Mouse (Mus musculus): Measurements from ENCODE around the gene Fam84b.
"Not testable (repeated sequence)": the region's sequence is repeated elsewhere in the genome, so short reads cannot be mapped to it uniquely, and the experiment has no call there.

Gene Fam84b

DNA sequence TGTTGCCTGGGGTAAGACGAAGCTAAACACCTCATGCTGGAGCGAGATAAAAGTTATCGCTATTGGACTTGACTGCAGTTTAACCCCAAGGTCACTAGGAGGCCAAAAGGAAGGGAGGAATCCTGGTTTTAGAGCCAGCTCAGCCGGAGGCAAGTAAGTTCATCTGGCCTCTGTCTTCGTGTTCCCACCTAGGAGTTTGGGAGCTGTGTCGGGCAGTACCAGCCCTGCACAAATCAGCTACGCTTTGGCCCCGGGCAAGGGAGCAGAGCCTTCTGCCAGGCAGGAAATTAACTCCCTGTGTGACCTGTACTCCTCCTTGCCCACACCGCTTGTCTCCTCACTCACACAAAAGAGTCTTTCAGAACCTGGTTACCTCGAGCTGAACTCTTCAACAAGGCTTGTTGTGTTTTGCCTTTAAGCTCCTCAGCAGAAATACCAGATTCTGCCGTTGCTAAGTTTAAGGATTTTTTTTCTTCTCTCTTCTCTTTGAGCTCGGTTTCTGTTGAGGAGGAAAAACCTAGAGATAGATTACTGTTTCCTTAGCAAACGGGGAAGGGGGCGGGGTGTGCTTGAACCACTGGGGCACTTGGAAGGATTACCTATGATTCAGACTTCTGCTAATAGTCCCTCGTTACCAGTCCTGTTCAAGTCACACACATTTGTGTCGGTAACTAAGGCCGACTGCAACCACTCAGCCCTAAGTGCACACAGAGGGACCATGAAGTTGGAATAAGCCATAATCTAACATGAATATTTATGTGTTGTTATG is at the start of gene Fam84b:
TSS of gene Fam84b (minus strand) at position 548 of the 769 bp plus-strand sequence.
- DNase-seq, result no peak

DNA sequence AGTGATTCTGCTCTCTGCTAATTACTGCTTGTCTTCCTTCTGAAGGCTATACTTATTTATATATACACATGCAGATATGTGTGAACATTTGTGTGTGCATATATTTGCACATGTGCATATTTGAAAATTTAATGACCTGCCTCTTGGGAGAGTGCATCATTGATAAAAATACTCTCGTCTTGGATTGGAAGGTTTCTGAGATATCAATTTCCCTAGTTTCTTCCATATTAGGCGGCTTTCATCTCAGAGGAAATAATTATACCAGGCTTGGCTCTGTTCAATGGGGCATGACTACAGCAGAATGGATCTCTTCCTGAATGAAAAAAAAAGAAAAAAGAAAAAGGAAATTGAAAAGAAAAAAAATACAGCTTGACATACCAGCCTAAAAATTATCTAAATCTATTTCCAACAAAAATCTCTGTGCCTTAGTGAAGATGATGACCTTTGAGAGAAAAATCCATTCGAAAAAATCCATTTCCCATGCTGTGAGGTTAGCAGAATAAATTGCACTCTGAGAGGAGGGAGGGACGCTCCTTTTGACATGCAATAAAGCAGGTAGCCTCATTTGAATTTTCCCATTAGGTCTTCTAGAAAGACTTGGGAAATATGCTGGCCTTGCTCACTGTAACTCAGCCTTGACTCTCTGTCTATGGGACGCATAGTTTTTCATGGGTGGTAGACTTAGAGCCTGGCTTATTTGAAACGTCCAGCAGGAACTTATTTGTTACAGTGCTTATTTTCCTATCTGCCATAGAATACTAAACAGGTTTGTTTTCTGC is 44.8 kb upstream of the Fam84b start:
- no peak for DNase-seq

DNA sequence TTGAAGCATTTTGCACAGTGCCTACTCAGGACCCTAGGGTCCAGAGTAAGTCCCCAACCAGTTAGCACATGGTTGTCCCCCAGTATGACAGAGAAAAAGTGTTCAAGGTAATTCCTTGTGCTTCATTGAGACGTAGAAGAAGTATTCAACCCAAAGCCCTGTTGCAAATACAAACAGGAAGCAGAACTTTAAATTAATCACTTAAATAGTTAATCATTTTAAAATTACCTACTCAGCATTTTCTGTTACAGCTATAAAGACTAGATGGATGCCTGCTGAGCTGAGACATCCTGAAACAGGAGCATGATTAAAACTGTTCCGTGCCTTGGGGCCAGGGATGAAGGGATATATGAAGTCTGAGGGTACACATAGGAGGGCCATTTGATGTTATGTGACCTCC is 42.5 kb upstream of the Fam84b start:
- DNase-seq, result no peak

DNA sequence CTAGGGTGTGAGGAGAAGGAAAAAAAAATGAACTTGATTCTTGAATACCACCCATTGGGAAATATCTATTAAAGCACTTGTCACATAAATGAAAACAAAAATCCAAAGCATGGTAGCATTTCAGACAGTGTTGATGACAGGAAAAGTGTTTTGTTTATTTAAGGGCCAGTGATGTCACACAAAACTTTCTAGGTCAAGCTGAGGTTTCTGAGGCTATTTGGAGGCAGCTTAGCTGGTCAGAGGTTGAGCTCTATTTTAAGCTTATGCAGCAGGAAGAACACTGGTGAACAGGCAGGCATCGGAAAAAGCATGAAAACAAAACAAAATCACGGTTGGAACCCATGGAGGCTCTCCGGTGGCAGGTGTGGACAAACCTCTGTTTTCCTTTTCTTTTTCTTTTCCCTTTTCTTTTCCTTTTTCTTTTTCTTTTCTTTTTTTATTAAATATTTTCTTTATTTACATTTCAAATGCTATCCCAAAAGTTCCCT is 39.4 kb upstream of the Fam84b start:
- peak; percentile 54 for DNase-seq

DNA sequence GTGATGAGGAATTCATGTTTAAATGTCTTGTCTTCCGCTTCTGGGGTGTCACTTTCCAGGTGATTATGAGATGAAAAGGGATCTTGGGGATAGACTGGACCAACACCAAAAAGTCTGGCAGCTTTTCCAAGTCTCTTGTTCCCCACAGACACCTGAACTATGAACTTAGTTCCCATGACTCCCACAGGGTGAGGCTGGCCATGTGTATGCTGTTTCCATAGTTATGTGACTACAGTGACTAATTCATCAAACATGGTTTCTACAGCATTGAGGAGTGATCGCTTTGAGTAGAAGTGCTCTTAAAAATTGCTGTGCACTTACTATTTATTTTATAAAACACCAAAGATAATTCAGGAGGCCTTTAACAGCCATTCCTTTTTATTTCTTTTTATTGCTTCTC is 35.1 kb upstream of the Fam84b start:
- no peak for DNase-seq

DNA sequence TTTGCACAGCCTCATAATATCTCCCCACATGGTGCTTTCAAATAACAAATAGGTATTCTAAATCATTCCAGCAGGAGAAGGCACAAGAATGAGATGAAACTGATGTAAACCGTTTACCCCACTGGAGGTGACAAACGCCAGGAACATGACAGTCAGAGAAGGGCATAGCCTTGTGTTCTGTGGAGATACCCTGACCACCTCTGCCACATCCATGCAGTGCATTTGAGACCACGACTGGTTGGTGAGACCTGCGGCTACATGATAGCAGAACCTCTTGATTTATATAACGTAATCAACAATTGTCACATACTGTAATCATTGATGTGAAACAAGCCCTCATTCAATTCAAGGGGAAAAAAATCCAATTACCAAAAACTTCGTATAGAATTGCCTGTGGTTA is 22.1 kb upstream of the Fam84b start:
- DNase-seq, result no peak

DNA sequence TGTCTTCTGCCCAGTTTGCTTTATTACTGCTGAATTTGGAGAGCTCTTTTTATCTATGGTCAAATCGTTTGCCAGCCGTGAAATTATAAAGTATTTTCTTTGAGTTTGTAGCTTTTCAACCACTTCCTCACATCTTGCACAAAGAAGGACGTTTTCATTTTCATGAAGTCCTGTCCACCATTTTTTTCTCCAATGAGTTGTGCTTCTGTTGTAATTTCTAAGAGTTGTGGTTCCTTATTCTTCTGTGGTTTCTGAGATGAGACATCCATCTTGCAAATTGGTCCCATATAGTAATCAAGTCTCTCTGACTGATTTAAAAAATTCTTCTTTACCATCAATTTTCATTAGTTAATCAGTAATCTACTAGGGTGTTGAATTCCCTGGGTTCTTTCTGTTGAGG is 8.8 kb upstream of the Fam84b start:
- no peak for DNase-seq

DNA sequence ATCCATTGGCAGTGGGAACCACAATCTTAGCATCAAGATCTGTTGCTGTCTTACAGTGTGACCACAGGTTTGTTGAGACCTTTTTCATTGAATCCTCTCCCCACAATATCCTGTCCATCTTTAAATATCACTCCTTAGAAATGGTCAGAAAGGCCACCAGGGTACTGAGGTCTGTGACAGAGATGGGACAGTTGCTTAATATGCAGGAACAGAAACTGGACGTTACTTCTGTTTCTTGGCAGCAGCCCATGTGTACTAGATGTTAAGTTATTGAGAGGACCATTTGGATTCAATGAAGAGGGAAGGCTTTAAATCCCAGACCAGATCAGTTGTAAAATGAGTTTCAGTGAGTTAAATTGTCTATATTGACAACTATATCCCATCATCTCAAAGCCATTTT is 1.5 kb upstream of the Fam84b start:
- no peak for DNase-seq

DNA sequence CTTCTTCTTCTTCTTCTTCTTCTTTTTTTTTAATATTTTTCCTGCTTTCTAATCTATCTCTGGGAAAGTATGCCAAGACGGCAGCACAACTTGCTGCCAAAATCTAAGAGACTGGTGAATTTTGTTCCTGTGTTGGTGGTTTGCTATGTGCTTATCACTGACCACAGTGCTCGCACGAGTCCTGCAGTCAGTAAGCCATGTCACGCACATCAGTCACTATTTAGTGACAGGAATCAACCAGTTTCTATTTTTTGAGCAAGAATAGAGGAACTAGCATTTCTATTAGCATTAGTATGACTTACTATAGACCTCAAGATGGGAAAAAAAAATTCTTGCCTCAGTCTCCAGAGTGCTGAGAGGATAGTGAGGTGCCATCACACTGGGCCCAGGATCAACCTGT is 573 bp upstream of the Fam84b start:
- no peak for DNase-seq

DNA sequence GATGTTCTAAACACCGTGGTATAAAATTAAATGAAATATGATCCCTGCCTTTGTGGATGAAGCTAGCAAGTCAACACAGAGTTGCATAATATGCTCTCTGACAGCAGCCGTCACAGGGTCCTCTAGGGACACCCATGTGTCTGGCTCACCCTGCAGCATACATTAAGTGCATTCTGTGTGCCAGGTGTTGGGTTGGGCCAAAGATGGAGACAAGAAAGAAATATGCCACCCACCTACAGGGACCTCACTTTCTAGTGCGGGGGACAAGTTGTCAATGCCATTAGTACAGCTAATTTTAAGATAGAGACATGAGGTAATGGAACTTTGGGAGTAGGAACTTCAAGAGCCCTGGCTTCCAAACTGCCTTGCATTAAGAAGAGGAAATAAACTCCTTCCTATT is 4.9 kb downstream of the Fam84b start:
- DNase-seq, result no peak

DNA sequence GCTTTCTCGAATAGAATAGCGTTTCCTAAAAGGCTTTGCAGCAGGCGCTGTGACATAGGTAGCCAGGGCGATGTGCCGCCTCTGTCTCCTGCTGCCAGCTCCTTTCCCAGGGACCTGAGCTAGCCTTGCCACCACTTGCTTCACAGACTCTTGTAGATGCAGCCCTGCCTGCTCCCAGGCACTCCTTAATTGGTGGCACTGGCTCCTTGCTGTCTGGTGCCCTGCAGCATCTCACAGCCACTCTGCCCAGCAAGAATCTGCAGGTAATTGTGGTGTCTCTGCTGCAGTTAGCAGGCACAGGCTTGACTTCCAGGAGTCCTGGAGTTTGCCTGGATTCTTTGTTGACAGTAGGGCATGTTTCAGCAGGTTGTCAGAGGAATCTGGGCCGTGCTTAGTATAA is 7.3 kb downstream of the Fam84b start:
- DNase-seq, result no peak

DNA sequence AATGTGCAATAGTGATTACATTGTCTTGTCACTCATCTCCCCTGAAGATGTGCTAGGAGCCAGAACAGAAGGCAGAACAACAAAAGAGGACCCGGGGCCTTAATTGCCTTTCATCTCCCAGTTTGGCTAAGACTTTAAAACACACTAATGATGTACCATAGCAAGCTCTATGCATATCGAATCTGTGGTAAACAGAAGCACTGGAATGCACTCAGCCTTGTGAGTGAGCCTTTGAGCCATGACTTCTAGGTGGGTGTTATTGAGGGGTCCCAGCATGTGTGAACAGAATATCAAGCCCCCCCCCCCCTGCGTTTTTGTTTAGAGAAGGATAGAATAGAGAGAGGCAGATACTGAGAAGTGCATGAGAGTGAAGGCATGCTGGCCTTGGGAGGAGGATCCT is 7.7 kb downstream of the Fam84b start:
- no peak for DNase-seq

DNA sequence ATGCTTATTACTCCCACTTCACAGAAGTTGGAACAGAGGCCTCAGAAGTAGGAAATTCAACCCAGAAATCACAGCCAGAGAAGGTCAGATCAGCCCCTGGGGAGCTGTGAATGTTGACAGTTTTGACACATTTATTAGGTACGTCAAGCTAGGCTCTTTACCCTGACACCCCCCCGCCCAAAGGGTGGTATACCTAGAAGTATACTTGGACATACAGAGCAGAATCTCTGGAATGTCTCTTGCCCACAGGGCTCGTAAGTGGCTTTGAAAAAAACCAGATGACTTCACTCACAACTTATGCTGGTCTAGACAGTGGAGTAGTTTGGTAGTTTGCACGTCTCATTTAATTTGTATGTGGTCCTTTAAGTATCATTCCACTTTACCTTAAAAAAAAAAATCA is 11.8 kb downstream of the Fam84b start:
- no peak for DNase-seq

DNA sequence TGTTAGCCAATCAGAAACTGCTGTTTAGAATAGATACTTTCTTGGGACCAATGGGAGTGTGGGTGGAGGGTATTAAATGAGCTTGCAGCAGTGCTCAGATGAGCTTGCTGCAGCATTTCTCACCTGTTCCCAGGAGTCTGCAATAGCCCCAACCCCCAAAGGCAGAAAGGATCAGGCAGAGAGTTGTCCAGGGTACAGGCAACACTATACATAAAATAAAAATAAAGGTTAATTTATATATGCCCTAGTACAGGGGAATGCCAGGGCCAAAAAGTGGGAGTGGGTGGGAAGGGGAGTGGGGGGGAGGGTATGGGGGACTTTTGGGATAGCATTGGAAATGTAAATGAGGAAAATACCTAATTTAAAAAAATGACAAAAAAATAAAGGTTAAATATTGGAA is 12.3 kb downstream of the Fam84b start:
- DNase-seq, result not testable (repeated sequence)

DNA sequence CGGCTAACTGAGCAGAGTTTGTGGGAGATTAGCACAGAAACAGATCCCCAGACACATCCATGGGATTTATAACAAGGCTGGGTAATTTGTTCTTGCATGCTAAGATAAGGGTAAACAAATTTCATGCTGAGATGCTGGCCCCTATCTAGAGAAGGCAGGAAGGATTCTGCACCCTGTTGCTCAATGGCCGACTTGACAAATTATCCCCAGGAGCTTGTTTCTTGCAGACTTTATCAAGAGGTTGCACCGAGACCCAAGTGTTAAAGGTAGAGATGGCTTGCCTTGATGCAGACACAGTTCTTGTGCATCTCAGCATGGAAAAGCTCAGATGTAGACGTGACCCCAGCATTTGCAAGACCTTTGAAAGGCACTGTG is 13.3 kb downstream of the Fam84b start:
- no peak for DNase-seq

DNA sequence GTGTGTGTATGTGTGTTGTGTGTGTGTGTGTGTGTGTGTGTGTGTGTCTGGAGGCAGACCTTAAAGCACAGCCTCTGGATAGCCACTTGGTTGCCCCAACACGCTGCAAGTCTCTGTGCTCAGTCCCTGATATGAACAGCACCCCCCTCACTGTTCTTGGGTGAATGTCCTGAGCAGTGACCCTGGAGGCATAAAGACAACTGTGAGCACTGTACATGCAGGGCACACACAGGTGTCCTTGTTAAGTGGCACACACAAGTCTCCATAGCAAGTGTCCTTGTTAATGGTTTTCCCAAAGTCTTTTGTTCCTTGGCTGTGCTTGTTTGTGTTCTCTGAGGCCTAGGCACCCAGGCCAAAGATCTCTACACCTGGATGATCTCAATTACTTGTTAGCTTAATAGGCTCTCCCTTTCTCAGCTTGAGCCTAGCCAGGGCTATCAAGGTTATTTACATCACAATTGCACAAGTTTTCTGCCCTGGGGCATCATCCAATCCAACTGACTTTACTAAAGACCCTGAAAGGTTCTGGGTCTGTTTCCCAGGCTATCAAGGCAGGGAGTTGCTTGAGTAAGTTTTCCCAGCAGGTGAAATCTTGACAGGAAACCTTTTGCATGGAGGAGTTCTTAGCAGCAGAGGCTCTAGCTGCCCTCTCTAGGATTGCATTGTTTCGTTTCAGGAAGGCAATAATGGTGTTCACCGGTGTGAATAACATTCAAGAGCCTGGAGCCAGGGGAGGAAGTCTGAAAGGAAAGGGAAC is 13.9 kb downstream of the Fam84b start:
- no peak for DNase-seq

DNA sequence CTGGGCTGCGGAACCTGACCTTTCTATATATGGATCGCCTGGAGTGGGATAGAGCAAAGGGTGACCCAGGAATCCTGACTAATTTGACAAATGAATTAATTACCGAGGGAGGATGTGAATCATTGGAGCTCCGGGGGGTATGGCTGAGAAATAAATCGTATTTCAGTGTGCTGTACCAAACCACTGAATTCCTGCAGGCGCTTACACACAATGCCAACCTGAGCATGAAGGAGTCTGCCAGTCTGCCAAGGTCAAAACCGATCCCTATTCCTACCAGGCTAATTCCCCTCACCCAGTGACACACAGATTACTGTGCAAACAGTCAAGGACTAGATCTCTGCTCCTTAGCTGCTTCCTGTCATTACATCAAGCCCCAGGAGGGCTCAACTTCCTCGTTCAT is 15.4 kb downstream of the Fam84b start:
- DNase-seq, result peak; percentile 43

DNA sequence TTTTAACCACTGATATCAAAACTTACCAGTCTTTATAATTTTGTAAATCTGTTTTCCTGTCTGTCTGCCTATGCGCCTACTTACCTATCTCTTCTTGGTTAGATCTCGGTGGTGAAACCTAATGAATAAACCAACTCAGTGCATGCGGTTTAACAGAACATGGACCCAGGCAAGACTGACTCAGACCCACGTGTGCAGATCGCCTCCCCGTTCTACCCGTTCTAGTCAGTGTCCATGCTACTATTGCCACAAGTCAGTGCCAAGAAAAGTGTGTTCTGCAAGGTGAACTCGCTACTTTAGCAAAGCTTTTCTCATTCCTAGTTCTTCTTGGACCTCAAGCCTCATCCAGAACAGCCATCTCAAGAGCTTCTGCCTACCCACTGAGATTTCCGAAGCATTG is 15.9 kb downstream of the Fam84b start:
- DNase-seq, result no peak

DNA sequence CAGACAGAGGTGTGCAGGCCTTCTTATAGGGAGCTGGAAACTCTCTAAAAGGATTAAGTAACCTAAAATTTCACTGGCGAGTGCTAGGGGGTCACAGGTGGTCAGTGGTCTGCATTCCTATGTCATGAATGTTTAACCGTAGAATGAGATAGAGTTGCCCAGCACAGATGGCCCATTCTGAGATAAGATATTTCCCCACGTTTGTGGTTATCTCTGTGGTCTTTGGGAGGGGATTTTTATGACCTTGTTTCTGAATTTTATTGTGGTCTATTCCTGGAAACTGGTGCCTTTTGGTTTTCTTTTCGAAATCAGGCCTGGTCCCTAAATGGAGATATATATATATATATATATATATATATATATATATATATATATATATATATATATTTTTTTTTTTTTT is 17.3 kb downstream of the Fam84b start:
- DNase-seq, result no peak

DNA sequence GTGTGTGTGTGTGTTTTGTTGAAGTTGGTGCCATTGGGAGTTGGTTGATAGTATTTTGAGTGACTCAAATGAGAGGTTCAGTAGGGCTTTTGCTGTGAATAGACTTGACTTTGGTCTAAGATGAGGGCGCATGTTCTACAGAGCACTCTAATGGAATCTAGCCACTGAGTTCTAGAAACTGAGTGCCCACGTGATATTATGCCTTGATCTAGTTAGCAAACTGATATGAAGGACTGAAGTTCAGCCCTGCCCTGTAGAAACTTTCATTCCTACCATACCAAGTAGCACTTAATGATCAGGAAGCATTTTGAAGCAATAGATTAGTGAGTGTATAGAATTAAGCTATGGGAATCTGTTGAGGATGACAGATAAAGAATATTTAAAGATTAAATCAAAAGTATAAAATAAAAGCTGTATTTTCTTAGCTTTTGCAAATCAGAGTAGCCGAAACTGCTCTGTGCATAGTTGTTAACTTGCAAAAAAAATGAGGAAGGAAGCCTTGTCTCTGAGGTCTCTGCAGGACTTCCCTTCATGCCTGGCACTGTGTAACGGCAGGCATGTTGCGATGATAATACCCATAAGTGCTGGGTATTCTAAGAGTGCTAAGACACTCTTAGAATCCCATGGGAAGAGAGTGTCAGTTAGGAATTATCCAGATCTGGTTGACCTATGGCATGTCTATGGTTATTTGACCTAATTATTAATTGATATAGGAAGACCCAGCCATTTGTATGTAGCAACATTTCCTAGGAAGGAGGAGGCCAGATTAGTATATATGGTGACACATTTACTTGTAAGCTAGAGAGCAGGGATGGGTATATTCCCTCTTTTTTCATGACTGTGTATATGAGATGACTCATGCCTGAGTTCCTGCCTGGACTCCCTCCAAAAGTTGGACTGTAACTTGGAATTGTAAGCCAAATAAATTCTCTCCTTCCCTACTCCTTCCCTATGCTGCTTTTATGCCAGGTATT is 18.7 kb downstream of the Fam84b start:
- no peak for DNase-seq

DNA sequence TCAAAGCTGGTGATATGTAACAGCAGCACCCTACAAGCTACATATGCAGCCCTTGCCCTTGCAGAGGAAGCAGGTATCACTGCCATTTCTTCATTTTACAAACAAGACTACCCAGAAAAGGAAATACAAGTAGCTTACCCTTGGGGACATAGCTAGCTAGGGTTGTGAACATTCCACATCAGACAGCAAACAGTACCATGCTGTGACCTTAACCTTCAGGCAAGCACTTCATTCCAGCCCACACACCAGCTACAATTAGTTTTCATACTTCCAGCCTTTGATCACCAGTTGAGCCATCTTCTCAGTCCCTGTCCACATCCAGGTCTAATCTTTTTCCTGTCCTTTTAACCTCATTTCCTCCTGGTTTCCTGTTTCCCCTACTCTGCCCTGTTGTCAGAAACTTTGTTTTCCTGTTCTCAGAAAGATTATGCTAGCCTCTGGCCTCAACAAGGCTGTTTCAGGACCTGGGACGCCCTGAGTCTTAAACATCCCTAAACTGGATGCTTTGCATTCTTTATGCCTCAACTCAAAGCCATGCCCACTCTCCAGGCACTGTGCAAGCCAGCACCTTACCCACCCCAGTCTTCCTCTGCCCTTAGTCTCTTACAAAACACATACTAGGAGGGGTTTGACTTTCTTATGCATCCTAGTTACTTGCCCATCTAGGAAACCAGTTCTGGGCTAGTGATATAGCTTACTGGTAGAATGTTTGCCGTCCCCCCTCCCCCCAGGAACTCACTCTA is 19.9 kb downstream of the Fam84b start:
- no peak for DNase-seq

DNA sequence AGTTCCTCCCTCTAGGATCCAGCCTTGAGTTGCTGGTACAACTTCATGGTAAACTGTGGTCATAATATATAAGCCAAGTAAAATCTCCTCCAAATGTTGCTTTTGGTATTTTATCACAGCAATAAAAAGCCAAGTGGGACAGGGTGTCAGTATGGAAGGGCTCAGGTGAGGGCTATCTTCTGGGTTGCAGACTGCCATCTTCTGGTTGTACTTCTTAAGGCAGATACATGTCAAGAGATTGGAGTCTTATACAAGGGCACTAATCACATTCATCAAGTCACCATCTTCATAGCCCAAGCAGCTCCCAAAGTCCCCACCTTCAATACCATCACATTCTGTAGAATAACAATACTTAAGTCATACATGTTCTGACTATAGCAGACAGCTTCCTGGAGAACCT is 21.0 kb downstream of the Fam84b start:
- DNase-seq, result peak; percentile 61
